In the genomic region with DNA sequence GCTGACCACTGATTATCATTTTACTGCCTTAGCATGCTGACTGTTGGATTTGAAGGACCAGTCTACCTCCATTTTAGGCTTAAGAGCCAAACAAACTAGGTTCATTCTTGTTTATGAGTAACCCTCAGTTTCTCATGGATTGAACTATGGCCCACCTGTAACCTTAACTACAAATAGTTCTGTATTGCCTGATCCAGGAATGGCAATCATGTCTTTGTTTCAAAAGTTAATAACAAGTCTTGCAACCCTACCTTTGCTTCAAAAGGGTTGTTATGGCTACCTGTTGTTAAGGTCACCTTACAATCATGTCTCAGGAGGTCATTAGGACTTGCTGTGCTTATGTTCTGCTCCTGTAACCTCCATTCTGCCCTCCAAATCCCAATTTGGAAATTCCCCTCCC, we compare ENCODE assay signal across 26 mouse cellular contexts.
DNase-seq lines count a peak whose midpoint lies in the region; ATAC-seq and TF ChIP-seq lines count a peak whose summit lies in the region.
"Had no signal": no experiment of that assay in that cellular context is flagged by ENCODE, and none has a peak within 500 bp of the region (broad histone marks: within the 10 kb centered on the region; RNA-seq: fewer than 3 reads in every experiment).

No protein-coding gene starts in this region.

- H3K4me1 ChIP-seq in limb, embryonic 10.5 days, result peaks cover 33% of the 10 kb centered on the region
- H3K4me1 ChIP-seq in limb, embryonic 13.5 days, result peaks cover 25% of the 10 kb centered on the region

- no peak overlapping the region for H3K4me3 ChIP-seq in layer of hippocampus, adult 2 months
- no peak overlapping the region for H3K4me3 ChIP-seq in limb, embryonic 10.5 days
- H3K4me3 ChIP-seq in limb, embryonic 13.5 days, result no peak overlapping the region
- H3K4me3 ChIP-seq: forebrain, embryonic 10.5 days; forebrain, embryonic 13.5 days; heart, embryonic 12.5 days; heart, embryonic 15.5 days; hindbrain, embryonic 10.5 days; hindbrain, embryonic 13.5 days had no signal

- no peak overlapping the region for H3K9ac ChIP-seq in limb, embryonic 13.5 days
- H3K9ac ChIP-seq: forebrain, embryonic 13.5 days; heart, embryonic 12.5 days; heart, embryonic 15.5 days; hindbrain, embryonic 13.5 days had no signal

- ATAC-seq in limb, embryonic 13.5 days (ENCODE audit: low FRiP score, low read depth), result no peak
- ATAC-seq: activated CD4-positive, CD25-positive, alpha-beta regulatory T cell, adult 4 months; CD4-positive, CD25-positive, alpha-beta regulatory T cell, adult 4 months; forebrain, embryonic 13.5 days; forebrain, embryonic 16.5 days had no signal

- H3K27me3 ChIP-seq in limb, embryonic 10.5 days (ENCODE audit: low read depth, poor library complexity, severe bottlenecking), result no peaks in the 10 kb centered on the region
- H3K27me3 ChIP-seq in limb, embryonic 13.5 days, result no peaks in the 10 kb centered on the region
- H3K27me3 ChIP-seq: forebrain, embryonic 13.5 days; heart, embryonic 12.5 days; heart, embryonic 15.5 days had no signal

- H3K9me3 ChIP-seq in limb, embryonic 10.5 days (replicated peaks), result no peaks in the 10 kb centered on the region
- no peaks in the 10 kb centered on the region for H3K9me3 ChIP-seq in limb, embryonic 13.5 days
- H3K9me3 ChIP-seq: forebrain, embryonic 13.5 days; heart, embryonic 12.5 days; heart, embryonic 15.5 days; hindbrain, embryonic 10.5 days; hindbrain, embryonic 13.5 days had no signal

- no peaks in the 10 kb centered on the region for H3K36me3 ChIP-seq in limb, embryonic 10.5 days
- no peaks in the 10 kb centered on the region for H3K36me3 ChIP-seq in limb, embryonic 13.5 days
- H3K36me3 ChIP-seq: forebrain, embryonic 10.5 days; heart, embryonic 12.5 days; heart, embryonic 15.5 days; hindbrain, embryonic 10.5 days; hindbrain, embryonic 13.5 days had no signal

- TF ChIP-seq CTCF in layer of hippocampus, adult 2 months (conservative IDR thresholded peaks at IDR 0.05), result no peak

- H3K4me2 ChIP-seq in limb, embryonic 13.5 days (replicated peaks), result peak overlapping the region; percentile 45
- H3K4me2 ChIP-seq: forebrain, embryonic 13.5 days; heart, embryonic 12.5 days; heart, embryonic 15.5 days; hindbrain, embryonic 13.5 days had no signal

- peak; percentile 77 for DNase-seq in kidney, adult 9 months
- DNase-seq in kidney, postnatal 10 days, result no peak
- no peak for DNase-seq in layer of hippocampus, adult 2 months (ENCODE audit: low spot score in 2 of 2)
- DNase-seq in layer of hippocampus, postnatal 10 days (ENCODE audit: low spot score in 2 of 2), result no peak
- no peak for DNase-seq in limb, embryonic 10.5 days (ENCODE audit: low spot score)
- DNase-seq in neural tube, embryonic 10.5 days (ENCODE audit: extremely low spot score, low spot score), result no peak
- no peak for DNase-seq in cerebellum, adult 11-12 months
- DNase-seq: adrenal gland, adult 8-10 months; adrenal gland, postnatal 25 days; cerebellum, adult 18-20 months; cerebellum, adult 9-10 months; cerebellum, postnatal 14 days; gastrocnemius, postnatal 25 days; heart, adult 18-20 months; heart, postnatal 10 days; heart, postnatal 36 days had no signal

- peak overlapping the region; percentile 64 for H3K27ac ChIP-seq in layer of hippocampus, adult 2 months
- H3K27ac ChIP-seq in limb, embryonic 10.5 days, result peak overlapping the region; percentile 44; the same call in 1 of the 2 replicates
- H3K27ac ChIP-seq in limb, embryonic 13.5 days, result no peak overlapping the region
- H3K27ac ChIP-seq: forebrain, embryonic 13.5 days; heart, embryonic 15.5 days; hindbrain, embryonic 10.5 days; hindbrain, embryonic 13.5 days had no signal
